Mouse (Mus musculus): ENCODE results near the gene Gm28053. TPM values are rescaled to one million over a fixed set of nuclear protein-coding genes. Genes with fewer than 3 reads are reported as not detected.

The Gm28053 gene
- polyA plus RNA-seq, 1 experiment from 2014 or later: 3.7 TPM

DNA sequence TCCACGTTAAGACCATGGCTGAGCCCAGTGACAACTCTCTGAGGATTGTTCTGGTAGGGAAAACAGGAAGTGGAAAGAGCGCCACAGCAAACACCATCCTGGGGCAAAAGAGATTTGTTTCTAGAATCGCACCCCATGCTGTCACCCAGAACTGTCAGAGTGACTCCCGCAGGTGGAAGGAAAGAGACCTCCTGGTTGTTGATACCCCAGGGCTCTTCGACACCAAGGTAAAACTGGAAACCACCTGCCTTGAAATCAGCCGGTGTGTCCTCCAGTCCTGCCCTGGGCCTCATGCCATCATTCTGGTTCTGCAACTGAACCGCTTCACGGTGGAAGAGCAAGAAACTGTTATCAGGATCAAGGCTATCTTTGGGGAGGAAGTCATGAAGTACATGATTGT lies 5.1 kb downstream of the Gm28053 start:
- H3K4me3 ChIP-seq: no peak overlapping the region
- H3K9ac ChIP-seq: no peak overlapping the region
- no peak overlapping the region for H3K27ac ChIP-seq (replicated peaks)
- H3K36me3 ChIP-seq: no peaks in the 10 kb centered on the region
- H3K4me1 ChIP-seq: peaks cover 14% of the 10 kb centered on the region
- ATAC-seq (ENCODE audit: extremely low read depth, insufficient number of reproducible peaks, low FRiP score, low TSS enrichment): no peak
- WGBS: 73% methylated on average over 8 of the region's 8 CpGs
- H3K4me2 ChIP-seq: no peak overlapping the region
- no peaks in the 10 kb centered on the region for H3K9me3 ChIP-seq
- no peaks in the 10 kb centered on the region for H3K27me3 ChIP-seq (replicated peaks)

DNA sequence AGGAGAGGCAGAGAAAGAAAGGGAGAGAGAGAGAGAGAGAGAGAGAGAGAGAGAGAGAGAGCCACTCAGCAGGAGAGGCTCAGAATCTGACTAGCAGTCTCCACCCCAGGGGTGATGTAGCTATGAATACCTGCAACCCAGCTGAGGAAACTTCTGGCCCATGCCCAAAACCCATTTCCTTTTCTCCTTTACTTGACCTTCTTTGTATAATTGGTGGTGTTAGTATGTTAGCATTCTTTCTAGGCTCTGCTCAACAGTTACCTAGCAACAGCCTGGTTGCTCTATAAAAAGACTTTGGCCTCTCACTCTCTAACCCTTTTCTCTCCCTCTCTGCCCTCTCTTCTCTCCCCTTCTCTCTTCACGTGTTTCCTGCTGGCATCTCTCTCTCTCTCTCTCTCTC lies 7.1 kb downstream of the Gm28053 start:
- Histone ChIP-seq H3K36me3 (no peaks in the 10 kb centered on the region), H3K27ac (replicated peaks) (peak overlapping the region; percentile 56), H3K4me1 (peaks cover 14% of the 10 kb centered on the region), H3K9ac (no peak overlapping the region), H3K27me3 (replicated peaks) (no peaks in the 10 kb centered on the region; the same call in 1 of the 2 replicates), H3K4me2 (peak overlapping the region; percentile 25), H3K4me3 (no peak overlapping the region), H3K9me3 (no peaks in the 10 kb centered on the region)
- ATAC-seq (ENCODE audit: extremely low read depth, insufficient number of reproducible peaks, low FRiP score, low TSS enrichment): no peak; the same call in 1 of the 2 replicates
- 0% methylated on average over 1 of the region's 1 CpGs for WGBS

DNA sequence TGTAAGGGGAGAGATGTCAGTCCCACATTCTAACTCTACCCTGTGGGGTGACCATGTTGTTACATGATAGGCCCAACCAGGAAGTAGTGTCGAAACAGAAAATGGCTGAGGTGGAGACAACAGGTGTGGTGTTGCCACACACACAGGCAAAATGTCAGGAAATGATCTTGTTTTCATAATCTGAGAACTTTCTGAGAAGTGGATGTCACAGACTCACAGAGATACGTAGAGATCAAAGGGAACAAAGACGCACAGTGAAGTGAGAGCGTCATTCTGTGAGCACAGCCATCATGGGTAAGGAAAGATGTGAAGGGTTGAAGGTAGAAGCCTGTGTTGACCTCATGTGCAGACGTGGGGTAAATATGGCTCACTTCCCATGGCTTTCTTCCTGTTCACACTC lies 9.4 kb downstream of the Gm28053 start:
- Histone ChIP-seq H3K9me3 (no peaks in the 10 kb centered on the region), H3K4me1 (peaks cover 14% of the 10 kb centered on the region), H3K4me3 (no peak overlapping the region), H3K4me2 (no peak overlapping the region), H3K27me3 (replicated peaks) (no peaks in the 10 kb centered on the region; the same call in 1 of the 2 replicates), H3K36me3 (no peaks in the 10 kb centered on the region), H3K9ac (no peak overlapping the region), H3K27ac (replicated peaks) (no peak overlapping the region)
- ATAC-seq (ENCODE audit: extremely low read depth, insufficient number of reproducible peaks, low FRiP score, low TSS enrichment): no peak
- whole genome bisulfite sequencing: 79% methylated on average over 5 of the region's 5 CpGs

DNA sequence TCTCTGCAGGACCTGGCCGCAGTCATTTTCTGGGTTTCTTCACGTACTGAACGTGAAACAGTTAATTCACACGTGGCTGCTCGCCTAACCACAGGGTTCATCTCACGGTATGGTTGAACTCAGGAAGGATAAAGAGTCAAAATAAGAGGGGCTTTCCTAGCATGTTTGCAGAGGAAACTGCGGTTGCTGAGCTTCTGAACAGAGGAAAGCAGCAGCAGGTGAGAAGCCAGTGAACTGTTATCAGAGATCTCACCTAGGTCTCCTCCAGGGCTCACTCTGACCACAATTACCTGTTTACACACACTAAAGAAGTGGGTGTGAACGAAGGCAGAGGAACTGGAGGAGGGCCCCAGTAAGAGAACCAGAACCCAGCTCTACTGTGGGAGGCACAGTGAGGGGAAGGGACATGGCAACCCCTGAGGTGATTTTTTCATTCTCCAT lies 14.5 kb downstream of the Gm28053 start:
- no peak for ATAC-seq (ENCODE audit: extremely low read depth, insufficient number of reproducible peaks, low FRiP score, low TSS enrichment)
- Histone ChIP-seq H3K4me2 (no peak overlapping the region), H3K4me1 (no peaks in the 10 kb centered on the region), H3K9ac (no peak overlapping the region), H3K27ac (replicated peaks) (no peak overlapping the region), H3K9me3 (no peaks in the 10 kb centered on the region), H3K36me3 (no peaks in the 10 kb centered on the region), H3K27me3 (replicated peaks) (no peaks in the 10 kb centered on the region; the same call in 1 of the 2 replicates), H3K4me3 (no peak overlapping the region)
- WGBS: 40% methylated on average over 8 of the region's 8 CpGs

DNA sequence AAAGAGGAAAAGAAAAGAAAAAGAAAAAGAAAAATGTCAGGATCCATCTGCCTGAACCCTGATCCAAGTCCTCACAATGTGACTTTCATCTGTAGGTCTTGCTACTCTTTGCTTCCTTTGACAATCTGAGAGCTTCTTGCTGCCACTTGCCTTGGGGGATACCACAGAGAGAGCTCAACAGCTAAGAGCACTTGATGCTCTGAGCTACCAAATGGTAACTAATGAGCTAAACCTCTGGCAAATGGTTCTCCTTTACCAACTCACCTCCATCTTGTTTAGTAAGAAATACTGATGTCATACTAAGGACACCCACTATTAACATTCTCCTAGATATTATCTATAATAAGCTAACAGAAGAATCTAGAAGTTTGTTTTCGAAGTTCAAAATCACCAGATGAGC lies 15.3 kb downstream of the Gm28053 start:
- no peak overlapping the region for H3K9ac ChIP-seq
- no peaks in the 10 kb centered on the region; the same call in 1 of the 2 replicates for H3K27me3 ChIP-seq (replicated peaks)
- H3K4me3 ChIP-seq: no peak overlapping the region
- H3K4me2 ChIP-seq: no peak overlapping the region
- no peak overlapping the region for H3K27ac ChIP-seq (replicated peaks)
- no peaks in the 10 kb centered on the region for H3K4me1 ChIP-seq
- 84% methylated on average over 1 of the region's 1 CpGs for WGBS
- no peak for ATAC-seq (ENCODE audit: extremely low read depth, insufficient number of reproducible peaks, low FRiP score, low TSS enrichment)
- no peaks in the 10 kb centered on the region for H3K9me3 ChIP-seq
- H3K36me3 ChIP-seq: no peaks in the 10 kb centered on the region

DNA sequence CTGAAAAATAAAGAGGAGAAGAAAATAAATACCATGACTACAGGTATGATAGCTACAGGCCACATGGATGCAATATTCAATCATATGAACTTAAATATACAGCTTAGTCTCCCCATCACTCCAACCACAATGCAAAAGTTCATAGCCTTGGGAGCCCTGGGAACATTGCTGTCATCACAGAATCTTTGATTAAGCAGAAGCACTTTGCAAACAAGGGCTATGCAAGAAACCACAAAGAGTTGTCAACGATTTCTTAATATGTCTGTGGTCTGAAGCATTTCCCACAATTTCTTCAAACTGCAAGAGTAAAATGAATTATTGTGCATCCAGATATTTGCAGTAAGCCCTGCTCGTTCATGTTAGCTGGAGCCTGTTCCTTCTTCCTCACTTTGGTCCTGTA lies 18.6 kb downstream of the Gm28053 start:
- H3K9ac ChIP-seq: no peak overlapping the region
- H3K9me3 ChIP-seq: no peaks in the 10 kb centered on the region
- H3K4me1 ChIP-seq: peaks cover 14% of the 10 kb centered on the region
- peaks cover 18% of the 10 kb centered on the region for H3K27me3 ChIP-seq (replicated peaks)
- no peaks in the 10 kb centered on the region for H3K36me3 ChIP-seq
- no peak overlapping the region for H3K4me2 ChIP-seq
- 67% methylated on average over 2 of the region's 2 CpGs for WGBS
- H3K4me3 ChIP-seq: no peak overlapping the region
- no peak for ATAC-seq (ENCODE audit: extremely low read depth, insufficient number of reproducible peaks, low FRiP score, low TSS enrichment)
- H3K27ac ChIP-seq (replicated peaks): no peak overlapping the region

DNA sequence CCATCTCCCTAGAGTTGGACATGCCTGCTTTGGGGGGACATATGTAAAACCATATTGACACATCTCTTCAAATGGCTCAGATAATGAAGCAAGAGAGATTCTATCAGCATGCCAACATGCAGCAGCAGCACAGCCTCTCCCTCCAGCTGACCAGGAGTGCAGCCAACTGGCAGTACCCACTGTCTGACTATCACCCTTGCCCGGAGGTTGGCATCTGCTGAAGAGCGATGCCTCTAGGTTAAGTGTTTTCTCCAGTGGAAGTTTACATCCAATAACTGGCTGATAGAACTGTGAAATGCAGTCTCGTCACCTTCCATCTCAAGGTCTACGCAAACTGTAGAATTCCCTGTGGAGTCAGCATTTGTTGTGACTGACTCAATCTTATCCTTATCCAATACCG lies 19.3 kb downstream of the Gm28053 start:
- Histone ChIP-seq H3K36me3 (no peaks in the 10 kb centered on the region; the same call in 1 of the 2 replicates), H3K4me2 (no peak overlapping the region), H3K27me3 (replicated peaks) (peaks cover 25% of the 10 kb centered on the region), H3K4me3 (no peak overlapping the region), H3K9ac (no peak overlapping the region), H3K9me3 (no peaks in the 10 kb centered on the region), H3K4me1 (peaks cover 20% of the 10 kb centered on the region), H3K27ac (replicated peaks) (no peak overlapping the region)
- ATAC-seq (ENCODE audit: extremely low read depth, insufficient number of reproducible peaks, low FRiP score, low TSS enrichment): no peak
- WGBS: 75% methylated on average over 5 of the region's 5 CpGs

DNA sequence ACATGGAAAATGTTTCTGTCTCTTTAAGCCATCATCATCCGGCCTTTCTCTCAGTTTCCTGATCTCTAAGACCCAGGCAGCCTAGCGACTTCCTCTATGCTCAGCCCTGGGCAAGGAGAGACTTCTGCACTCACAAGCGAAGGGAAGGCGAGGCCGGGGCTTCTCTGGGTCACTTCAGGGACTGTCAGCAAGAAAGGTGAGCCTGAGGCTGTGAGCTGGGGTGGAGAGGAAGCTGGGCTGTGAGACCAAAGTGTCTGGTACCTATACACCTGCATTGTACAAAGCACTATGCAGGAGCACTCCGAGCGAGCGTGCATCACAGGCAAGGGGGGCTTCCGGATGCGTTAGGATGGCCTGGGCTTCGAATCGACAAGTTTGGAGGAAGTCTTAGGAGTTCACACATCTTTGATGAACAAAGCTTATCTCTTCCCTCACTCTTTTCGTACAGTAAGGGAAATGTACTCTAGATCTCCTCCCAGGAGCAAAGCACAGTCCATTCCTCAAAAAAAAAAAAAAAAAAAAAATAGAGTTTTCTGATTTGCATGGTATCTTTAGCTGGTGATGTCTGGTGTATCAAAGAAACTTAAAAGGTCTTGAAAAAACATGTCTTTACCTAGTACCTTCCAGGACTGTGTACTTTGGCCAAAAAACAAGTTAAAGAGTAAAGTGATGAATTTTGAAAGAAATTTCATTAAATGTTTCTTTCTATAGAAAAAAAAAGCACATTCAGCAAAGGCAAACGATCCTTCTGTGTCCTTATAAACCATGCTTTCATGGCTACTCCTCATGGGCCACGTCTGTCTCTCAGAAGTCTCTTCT lies 20.8 kb downstream of the Gm28053 start, which contains the start of gene Gimap1:
Gene Gimap1 (plus strand): TSS at position 94 of the 819 bp plus-strand sequence.
- H3K27me3 ChIP-seq (replicated peaks): peaks cover 40% of the 10 kb centered on the region
- H3K9ac ChIP-seq: peak within 1 kb of the TSS; percentile 62
- peaks cover 3% of the 10 kb centered on the region; the same call in 1 of the 2 replicates for H3K36me3 ChIP-seq
- H3K9me3 ChIP-seq: no peaks in the 10 kb centered on the region
- ATAC-seq (ENCODE audit: extremely low read depth, insufficient number of reproducible peaks, low FRiP score, low TSS enrichment): no peak
- peak within 1 kb of the TSS; percentile 80 for H3K27ac ChIP-seq (replicated peaks)
- H3K4me3 ChIP-seq: peak within 1 kb of the TSS; percentile 43
- H3K4me1 ChIP-seq: peaks cover 24% of the 10 kb centered on the region
- 48% methylated on average over 15 of the region's 15 CpGs for WGBS
- H3K4me2 ChIP-seq: peak within 1 kb of the TSS; percentile 79

DNA sequence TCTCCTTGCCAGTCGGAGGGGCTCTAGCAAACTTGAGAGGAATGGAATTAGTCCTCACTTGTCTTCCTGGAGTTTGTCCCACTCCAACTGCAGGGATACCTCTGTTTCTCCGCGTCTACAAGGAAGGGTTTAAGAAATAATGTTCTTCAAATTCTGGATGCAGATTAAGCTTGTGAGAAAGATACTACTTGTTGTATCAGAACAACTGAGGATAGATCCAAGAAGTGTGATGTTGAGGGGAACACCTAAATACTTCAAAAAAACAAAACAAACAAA lies 21.3 kb downstream of the Gm28053 start:
- Histone ChIP-seq H3K27me3 (replicated peaks) (peaks cover 43% of the 10 kb centered on the region), H3K9me3 (no peaks in the 10 kb centered on the region), H3K36me3 (peaks cover 3% of the 10 kb centered on the region; the same call in 1 of the 2 replicates), H3K4me1 (peaks cover 24% of the 10 kb centered on the region), H3K9ac (peak overlapping the region; percentile 61; the same call in 1 of the 2 replicates), H3K4me2 (peak overlapping the region; percentile 79), H3K27ac (replicated peaks) (peak overlapping the region; percentile 78), H3K4me3 (peak overlapping the region; percentile 43)
- 70% methylated on average over 3 of the region's 3 CpGs for WGBS
- no peak for ATAC-seq (ENCODE audit: extremely low read depth, insufficient number of reproducible peaks, low FRiP score, low TSS enrichment)

DNA sequence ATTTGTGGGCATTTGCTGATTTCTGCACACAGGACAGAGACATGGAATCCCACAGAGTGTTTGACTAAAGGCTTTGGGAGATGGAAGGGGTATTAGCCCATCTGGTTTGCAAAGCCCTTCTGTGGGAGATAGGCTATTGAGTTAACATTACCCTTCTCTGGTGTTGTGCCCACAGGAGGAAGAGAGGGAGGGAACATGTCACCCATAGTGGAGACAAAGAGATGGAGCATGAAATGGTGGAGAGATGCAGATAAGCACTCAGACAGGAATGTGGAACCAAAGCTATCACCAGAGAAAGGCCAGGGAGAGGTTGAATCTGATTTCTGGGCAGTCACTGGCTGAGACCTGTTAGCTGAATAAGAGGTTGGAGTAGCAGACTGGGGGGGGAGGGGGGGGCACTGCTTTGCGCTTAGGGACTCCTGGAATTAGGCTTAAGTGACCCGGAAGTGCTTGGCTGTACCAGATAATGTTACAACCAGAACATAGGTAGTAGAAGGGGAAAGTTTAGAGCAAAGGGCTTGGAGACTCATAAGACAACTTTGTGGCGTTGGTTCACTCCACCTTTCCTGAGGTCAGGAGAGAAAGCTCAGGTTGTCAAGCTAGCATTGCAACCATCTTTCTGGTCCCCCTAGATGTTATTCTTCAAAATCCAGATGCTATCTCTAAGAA lies 22.2 kb downstream of the Gm28053 start:
- peaks cover 27% of the 10 kb centered on the region for H3K4me1 ChIP-seq
- H3K9ac ChIP-seq: peak overlapping the region; percentile 61
- H3K4me2 ChIP-seq: peak overlapping the region; percentile 79
- ATAC-seq (ENCODE audit: extremely low read depth, insufficient number of reproducible peaks, low FRiP score, low TSS enrichment): no peak
- peaks cover 50% of the 10 kb centered on the region for H3K27me3 ChIP-seq (replicated peaks)
- peaks cover 3% of the 10 kb centered on the region; the same call in 1 of the 2 replicates for H3K36me3 ChIP-seq
- no peaks in the 10 kb centered on the region for H3K9me3 ChIP-seq
- peak overlapping the region; percentile 78 for H3K27ac ChIP-seq (replicated peaks)
- peak overlapping the region; percentile 43 for H3K4me3 ChIP-seq
- 62% methylated on average over 3 of the region's 3 CpGs for WGBS

DNA sequence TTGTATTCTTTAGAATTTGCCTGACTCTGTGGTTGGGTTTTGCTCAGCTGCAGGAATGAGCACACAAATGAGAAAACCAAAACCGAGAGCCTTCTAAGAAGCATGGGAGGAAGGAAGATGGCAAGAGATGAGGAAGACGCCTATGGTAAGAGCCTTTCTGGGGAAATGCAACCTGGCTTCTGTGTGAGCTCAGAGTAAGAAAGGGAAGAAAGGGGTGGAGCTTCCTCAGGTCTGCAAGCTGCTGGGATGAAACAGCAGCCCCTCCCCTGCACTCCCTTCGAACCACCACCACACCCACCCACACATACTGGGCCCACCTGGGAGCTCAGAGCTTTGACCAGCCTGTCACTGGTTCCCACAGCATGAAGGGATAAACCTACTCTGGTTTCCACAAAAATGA lies 22.9 kb downstream of the Gm28053 start:
- H3K4me3 ChIP-seq: no peak overlapping the region
- WGBS: 26% methylated on average over 3 of the region's 3 CpGs
- H3K27ac ChIP-seq (replicated peaks): no peak overlapping the region
- H3K36me3 ChIP-seq: peaks cover 3% of the 10 kb centered on the region; the same call in 1 of the 2 replicates
- peaks cover 29% of the 10 kb centered on the region for H3K4me1 ChIP-seq
- H3K9me3 ChIP-seq: no peaks in the 10 kb centered on the region
- no peak overlapping the region for H3K9ac ChIP-seq
- H3K27me3 ChIP-seq (replicated peaks): peaks cover 55% of the 10 kb centered on the region
- H3K4me2 ChIP-seq: peak overlapping the region; percentile 79
- no peak for ATAC-seq (ENCODE audit: extremely low read depth, insufficient number of reproducible peaks, low FRiP score, low TSS enrichment)

Data from heart, embryonic 13.5 days (tissue).